Mouse (Mus musculus) lung, adult 18-20 months (tissue): Measurements from ENCODE around the gene Ptprd.

Source experiments
- DNase-seq, 2 experiments: peaks; one replicate each; pipeline ENCODE4 v3.0.0; 2022; ENCODE audit warnings: mixed read lengths in 2 of 2

Gene Ptprd

GRCm38 (mm10) chr4:76541769-76542168, 1670.0 kb downstream of the Ptprd start:
- DNase-seq, result no peak

DNA sequence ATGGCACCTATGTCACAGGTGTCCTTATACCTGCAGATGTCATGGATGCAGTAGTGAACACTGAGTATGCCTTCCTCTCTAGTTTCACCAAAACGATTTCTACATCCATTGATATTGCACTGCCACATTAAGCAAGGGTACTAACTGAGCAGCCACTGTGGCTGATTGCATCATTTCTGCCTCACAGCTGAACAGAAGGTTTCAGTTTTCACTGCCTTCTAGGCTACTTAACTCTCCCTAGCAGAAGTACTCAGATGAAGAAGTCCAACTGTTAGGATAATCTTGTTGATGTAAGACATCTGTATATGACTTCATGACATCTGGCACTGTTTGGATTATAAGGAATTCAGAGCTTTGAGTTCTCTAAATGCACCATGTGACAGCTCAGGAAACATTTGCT, 1678.8 kb downstream of the Ptprd start:
- peak in 1 of 2 experiments; percentile 2 for DNase-seq

GRCm38 (mm10) chr4:76525281-76525680, 1686.5 kb downstream of the Ptprd start:
- no peak for DNase-seq

DNA sequence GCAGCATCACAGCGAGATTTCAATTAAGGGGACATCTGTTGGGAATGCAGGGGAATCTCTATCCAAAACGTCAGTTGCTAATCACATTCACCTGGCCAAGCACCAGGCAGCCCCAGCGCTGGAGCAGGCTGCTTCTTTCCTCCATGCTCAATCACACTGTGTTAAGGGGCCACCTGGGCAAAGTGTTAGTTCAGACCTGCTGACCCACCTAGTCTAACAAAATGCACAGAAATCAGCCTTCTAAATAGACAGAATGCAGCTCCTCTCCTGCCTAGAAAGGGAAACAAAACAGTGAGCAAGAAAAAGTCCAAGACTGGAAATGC, 1708.5 kb downstream of the Ptprd start:
- no peak for DNase-seq

DNA sequence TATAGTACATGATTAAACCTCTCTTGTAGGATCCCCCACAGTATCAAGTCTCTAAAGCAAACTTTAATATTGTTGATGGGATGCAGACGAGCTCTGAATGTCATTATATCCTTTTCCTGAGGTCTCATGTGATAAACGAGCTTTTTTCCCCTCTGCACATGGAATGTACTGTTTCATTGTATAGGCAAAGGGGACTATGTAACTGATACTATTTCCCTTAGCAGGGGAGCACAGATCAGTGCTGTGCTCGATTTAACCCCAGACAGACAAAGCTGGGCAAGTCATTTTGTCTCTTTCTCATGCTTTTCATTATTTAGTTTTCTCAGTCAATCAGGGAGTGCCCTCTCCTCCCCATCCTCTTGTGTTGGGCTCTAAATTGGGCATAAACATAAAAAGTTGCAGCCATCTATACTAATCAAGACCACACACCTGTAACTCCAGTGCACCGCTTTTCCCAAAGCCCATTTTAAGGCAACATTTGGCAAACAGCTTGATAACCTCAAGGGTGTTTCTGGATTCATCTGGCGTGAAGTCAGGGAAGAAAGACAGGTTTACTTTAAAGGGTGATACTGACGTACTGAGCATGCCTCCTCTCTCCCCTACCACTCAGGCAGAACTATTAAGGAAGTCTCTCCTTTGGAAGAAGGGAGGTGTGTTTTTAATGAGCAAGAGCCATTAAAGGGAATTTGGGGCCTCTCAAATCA, 1709.0 kb downstream of the Ptprd start:
- no peak for DNase-seq

DNA sequence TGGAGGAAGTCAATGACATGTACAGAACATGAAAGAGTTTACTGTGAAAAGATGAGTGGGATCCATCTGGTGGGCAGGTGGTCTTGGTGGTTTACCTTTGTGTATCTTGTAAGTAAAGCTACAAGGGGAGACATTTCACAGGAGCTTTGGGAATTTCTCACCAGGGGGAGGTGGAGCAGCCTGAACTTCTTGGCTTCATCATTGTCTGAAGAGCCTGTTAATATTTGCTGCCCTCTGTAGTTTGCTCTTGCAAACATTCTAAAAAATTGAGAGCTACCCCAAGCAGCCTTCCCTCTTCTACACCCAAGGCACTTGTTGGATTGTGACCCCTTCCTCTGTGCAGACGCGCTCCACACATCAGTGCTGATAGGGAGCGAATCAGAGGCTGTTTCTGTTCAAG, 1725.9 kb downstream of the Ptprd start:
- DNase-seq, result peak in 1 of 2 experiments; percentile 10

GRCm38 (mm10) chr4:76468366-76469100, 1743.2 kb downstream of the Ptprd start:
- no peak for DNase-seq

- no peak for DNase-seq
Measured at GRCm38 (mm10) chr4:76464682-76465081, 1747.1 kb downstream of the Ptprd start.

GRCm38 (mm10) chr4:76461336-76461735, 1750.4 kb downstream of the Ptprd start:
- no peak for DNase-seq

- DNase-seq, result no peak
Measured at GRCm38 (mm10) chr4:76460556-76460955, 1751.2 kb downstream of the Ptprd start.

- DNase-seq, result no peak
Measured at GRCm38 (mm10) chr4:76459621-76460020, 1752.1 kb downstream of the Ptprd start.

DNA sequence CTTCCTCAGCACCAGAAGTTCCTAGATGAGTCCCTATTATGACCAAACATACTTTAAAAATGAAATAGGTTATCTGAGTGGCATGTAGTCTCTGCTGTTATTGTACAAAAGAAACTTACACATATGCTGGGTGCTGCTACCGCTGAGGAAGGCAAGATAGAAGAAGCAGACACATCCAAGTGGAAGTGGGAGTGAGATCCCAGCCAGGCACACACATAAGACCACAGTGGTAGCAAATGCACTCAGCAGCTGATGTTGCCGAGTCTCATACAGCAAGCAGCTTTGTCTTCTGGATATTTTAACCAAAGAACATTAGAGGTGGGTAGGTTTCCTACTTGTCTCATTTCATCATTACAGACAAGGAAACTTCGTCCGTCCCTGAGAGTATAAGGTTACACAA, 1759.5 kb downstream of the Ptprd start:
- DNase-seq, result no peak

DNA sequence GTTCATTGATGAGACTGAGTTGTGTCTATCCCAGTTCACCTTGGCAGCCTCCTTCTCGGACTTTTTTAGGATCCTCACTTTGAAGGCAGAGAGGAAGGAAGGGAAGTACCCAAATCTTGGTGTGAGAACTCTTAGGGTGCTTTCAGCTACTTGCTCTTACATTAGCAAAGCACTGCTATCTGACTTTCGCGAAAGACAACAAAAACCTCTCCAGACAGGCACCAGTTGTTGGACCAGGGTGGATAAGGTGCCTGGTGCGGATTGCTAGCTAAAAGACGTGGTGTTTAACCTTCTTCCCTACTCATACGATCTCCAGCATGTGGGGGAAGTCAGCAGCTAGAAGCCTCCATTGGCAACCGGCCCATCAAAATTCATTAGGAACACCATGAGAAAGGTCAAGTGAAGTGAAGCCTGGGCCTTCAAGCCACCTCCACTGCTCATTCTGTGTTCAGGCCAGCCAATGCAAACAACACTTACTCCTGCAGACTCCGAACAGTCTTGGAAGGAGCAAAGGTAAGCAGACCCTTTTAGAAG, 1760.7 kb downstream of the Ptprd start:
- peak in 1 of 2 experiments; percentile 6 for DNase-seq

- DNase-seq, result peak; percentile 15 to 25
Measured at GRCm38 (mm10) chr4:76450351-76451018, 1761.3 kb downstream of the Ptprd start.

DNA sequence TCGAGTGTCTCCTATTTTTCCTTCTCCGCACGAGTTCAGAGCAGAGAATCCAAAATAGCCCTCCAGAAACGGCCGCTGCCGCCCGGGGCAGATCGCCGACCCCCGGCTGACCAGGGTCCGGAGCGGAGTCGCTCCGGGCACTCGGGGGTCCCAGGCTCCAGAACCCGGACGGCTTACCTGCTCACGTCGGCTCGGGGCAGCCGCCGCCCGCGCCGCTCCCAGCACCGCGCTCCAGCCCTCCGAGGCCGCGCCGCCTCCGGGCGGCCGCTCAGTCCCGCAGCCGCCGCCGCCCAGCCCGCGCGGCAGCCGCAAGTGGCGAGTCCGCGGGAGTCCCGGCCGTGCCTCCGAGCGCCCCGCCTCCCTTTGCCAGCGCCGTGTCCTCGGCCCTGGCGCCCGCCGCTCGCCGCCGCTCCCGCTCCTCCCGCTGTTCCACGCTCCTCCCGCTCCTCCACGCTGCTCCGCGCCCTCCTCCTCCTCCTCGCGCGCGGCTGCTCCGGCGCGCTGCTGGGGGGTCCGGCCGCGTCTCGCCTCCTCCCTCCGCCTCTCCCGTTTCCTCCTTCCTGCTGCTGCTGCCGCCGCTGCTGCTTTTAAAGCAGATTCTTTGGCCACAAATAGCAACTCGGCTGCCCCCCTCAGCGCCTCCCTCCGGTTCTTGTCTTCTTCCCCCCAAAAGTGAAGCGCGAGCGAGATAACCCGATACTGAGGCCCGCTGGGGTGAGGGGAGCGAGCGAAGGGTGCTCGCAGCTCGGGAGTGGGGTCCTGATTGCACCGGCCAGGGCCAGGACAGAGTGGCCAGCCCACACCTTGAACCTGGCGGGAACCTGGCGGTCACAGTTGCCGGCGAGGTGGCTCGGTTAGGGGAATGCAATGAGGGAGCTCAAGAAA, 1762.1 kb downstream of the Ptprd start:
- DNase-seq, result peak; percentile 47 to 58

- DNase-seq, result no peak
Measured at GRCm38 (mm10) chr4:76448678-76449465, 1762.9 kb downstream of the Ptprd start.

GRCm38 (mm10) chr4:76447396-76447795, 1764.4 kb downstream of the Ptprd start:
- DNase-seq, result no peak

GRCm38 (mm10) chr4:76444778-76445177, 1767.0 kb downstream of the Ptprd start:
- DNase-seq, result no peak

DNA sequence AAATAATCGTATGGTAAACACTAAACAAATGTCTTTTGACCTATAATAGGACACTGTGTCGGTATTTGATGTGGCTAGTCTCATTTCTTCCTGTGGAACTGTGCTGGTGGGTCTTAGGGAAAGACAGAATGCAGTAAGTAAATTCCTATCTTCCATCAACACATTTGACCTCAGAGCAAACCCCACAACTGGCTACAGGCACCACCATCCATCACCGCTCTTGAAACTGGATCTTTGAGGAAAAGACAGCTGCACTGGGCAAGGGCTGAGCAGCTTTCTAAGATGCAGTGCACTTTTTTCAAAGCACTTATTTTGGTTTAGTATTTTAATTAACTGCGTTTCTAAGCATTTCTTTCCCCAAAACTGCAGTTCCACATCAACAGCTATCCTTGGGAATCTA, 1768.2 kb downstream of the Ptprd start:
- no peak for DNase-seq

DNA sequence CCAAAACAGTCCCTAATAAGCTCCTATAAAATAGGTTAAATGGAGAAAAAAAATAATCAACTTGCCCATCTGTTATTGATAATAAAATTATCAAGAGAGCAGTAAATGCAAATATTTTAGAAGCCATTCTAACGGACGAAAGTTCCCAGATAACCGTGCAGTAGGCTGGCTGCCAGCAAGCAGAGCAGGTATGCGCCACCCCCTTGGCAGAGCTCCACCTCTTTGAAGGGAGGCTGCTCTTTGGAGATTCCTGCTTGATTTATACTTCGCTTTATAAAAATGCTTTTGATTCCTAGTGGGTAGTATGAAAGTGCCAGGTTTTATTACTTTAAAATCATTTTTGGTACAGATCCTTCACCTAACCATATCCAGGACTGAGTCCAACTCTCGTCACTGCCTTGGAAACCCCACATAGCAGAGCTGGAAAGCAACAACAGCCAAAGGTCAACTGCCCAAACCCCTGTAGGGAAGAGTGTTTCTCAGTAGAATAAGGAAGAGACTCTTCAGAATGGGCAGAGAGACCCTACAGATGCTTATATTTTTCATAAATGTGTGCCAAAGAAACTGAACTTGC, 1770.9 kb downstream of the Ptprd start:
- peak; percentile 22 to 38 for DNase-seq

GRCm38 (mm10) chr4:76438496-76439079, 1773.2 kb downstream of the Ptprd start:
- no peak for DNase-seq
